20 mouse cellular contexts compared by ENCODE assay signal in genomic region chr12:114199521-114199920, GRCm38 (mm10).
A peak's percentile ranks its signal among the peaks of the same experiment; 100 is the strongest.
DNase-seq lines count a peak whose midpoint lies in the region; ATAC-seq lines count a peak whose summit lies in the region.
"Had no signal": no experiment of that assay in that cellular context is flagged by ENCODE, and none has a peak within 500 bp of the region (broad histone marks: within the 10 kb centered on the region; RNA-seq: fewer than 3 reads in every experiment).

No protein-coding gene starts in this region.

- H3K36me3 ChIP-seq in heart, embryonic 12.5 days: no peaks in the 10 kb centered on the region
- H3K36me3 ChIP-seq: forebrain, embryonic 12.5 days; limb, embryonic 15.5 days; neural tube, embryonic 15.5 days had no signal

- H3K4me1 ChIP-seq in heart, embryonic 12.5 days (replicated peaks): no peaks in the 10 kb centered on the region
- H3K4me1 ChIP-seq: forebrain, embryonic 12.5 days; limb, embryonic 15.5 days; neural tube, embryonic 15.5 days had no signal

- no peak overlapping the region for H3K4me2 ChIP-seq in heart, embryonic 12.5 days
- H3K4me2 ChIP-seq: forebrain, embryonic 12.5 days; hindbrain, embryonic 14.5 days; limb, embryonic 15.5 days; neural tube, embryonic 15.5 days had no signal

- H3K9me3 ChIP-seq in heart, embryonic 12.5 days (replicated peaks): peaks cover 29% of the 10 kb centered on the region
- H3K9me3 ChIP-seq: limb, embryonic 15.5 days had no signal

- no peak overlapping the region for H3K27ac ChIP-seq in heart, embryonic 12.5 days (ENCODE audit: poor library complexity, severe bottlenecking)
- H3K27ac ChIP-seq: forebrain, embryonic 12.5 days; hindbrain, embryonic 14.5 days; kidney, postnatal 0 days; limb, embryonic 15.5 days; neural tube, embryonic 15.5 days had no signal

- WGBS in heart, embryonic 12.5 days: 46% methylated on average over 1 of the region's 1 CpGs

- H3K9ac ChIP-seq in heart, embryonic 12.5 days: no peak overlapping the region
- H3K9ac ChIP-seq: forebrain, embryonic 12.5 days; hindbrain, embryonic 14.5 days; limb, embryonic 15.5 days; neural tube, embryonic 15.5 days had no signal

- no peak overlapping the region for H3K4me3 ChIP-seq in heart, embryonic 12.5 days
- H3K4me3 ChIP-seq: forebrain, embryonic 12.5 days; limb, embryonic 15.5 days; neural tube, embryonic 15.5 days had no signal

- no peak for ATAC-seq in heart, embryonic 12.5 days (ENCODE audit: insufficient number of reproducible peaks, low FRiP score)
- ATAC-seq: midbrain, embryonic 16.5 days had no signal

- peak; percentile 5 for DNase-seq in adrenal gland, postnatal 10 days
- no peak for DNase-seq in adrenal gland, postnatal 4 days (ENCODE audit: low spot score in 2 of 2)
- DNase-seq in testis, postnatal 10 days (ENCODE audit: low spot score): peak; percentile 43
- DNase-seq in testis, postnatal 14 days (ENCODE audit: low spot score): no peak
- peak; percentile 4 for DNase-seq in NIH3T3 (ENCODE audit: low read depth)
- no peak for DNase-seq in ovary, postnatal 14 days (ENCODE audit: low spot score)
- DNase-seq in frontal cortex, postnatal 10 days (ENCODE audit: low spot score in 2 of 2): no peak
- DNase-seq: cerebellum, adult 8-10 months; gastrocnemius, postnatal 10 days; heart, adult 11 months; heart, postnatal 36 days; lung, postnatal 10 days; right cerebral cortex, adult 18-20 months had no signal

- H3K27me3 ChIP-seq in heart, embryonic 12.5 days (replicated peaks): no peaks in the 10 kb centered on the region
- H3K27me3 ChIP-seq: forebrain, embryonic 12.5 days; limb, embryonic 15.5 days; neural tube, embryonic 15.5 days had no signal

Comparison
In these comparisons a context has a peak if more than half of its experiments do, and no peak if none do; other contexts are left out.
1. DNase-seq: peak in adrenal gland, postnatal 10 days (single experiment), testis, postnatal 10 days (single experiment) and NIH3T3 (single experiment); none in adrenal gland, postnatal 4 days (0 of 2), testis, postnatal 14 days (single experiment), ovary, postnatal 14 days (single experiment) and frontal cortex, postnatal 10 days (0 of 2).